Mouse (Mus musculus) testis, adult 2 months (tissue): Measurements from ENCODE around the gene Xylb.

ENCODE experiments used
- CTCF ChIP-seq: fragments of 200-500 bp; IDR thresholded peaks from 2 replicates; pipeline ENCODE4 v1.5.1; 2012; ENCODE audit warnings: low read depth, mild to moderate bottlenecking, inconsistent platforms, low read length, moderate library complexity; ENCODE audit not compliant: control insufficient read depth, insufficient read depth, insufficient replicate concordance
- POLR2A ChIP-seq: fragments of 200-500 bp; IDR thresholded peaks from 2 replicates; pipeline ENCODE4 v1.6.1; 2012; ENCODE audit warnings: low read depth, mild to moderate bottlenecking, inconsistent platforms, low read length, moderate library complexity; ENCODE audit not compliant: control insufficient read depth

DNA sequence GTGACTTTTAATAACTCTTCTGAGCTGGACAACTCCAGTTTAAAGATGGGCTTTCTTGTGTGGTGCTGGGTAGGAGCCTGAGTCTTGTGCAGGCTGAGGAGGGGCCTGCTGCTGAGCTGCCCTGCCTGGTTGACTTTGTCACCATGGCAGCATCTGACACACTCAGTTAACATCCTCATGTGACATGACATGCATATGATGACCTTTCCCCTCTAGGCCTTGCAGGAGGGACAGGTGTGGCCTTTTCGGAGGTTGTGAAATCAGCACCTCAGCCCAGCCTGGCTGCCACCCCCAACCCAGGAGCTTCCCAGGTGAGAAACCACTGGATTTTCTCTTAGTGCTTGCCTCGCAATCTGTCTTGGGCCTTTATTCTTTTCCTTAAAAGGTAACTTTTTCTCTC is 33.0 kb downstream of the Xylb start:
- TF ChIP-seq POLR2A, result no peak
- no peak for TF ChIP-seq CTCF
